Mouse (Mus musculus): Measurements from ENCODE around the gene Hs6st1. TPM values are rescaled to one million over a fixed set of nuclear protein-coding genes. Genes with fewer than 3 reads are reported as not detected.

The Hs6st1 gene
- polyA plus RNA-seq, 1 experiment from 2014 or later, result 12.0 TPM

DNA sequence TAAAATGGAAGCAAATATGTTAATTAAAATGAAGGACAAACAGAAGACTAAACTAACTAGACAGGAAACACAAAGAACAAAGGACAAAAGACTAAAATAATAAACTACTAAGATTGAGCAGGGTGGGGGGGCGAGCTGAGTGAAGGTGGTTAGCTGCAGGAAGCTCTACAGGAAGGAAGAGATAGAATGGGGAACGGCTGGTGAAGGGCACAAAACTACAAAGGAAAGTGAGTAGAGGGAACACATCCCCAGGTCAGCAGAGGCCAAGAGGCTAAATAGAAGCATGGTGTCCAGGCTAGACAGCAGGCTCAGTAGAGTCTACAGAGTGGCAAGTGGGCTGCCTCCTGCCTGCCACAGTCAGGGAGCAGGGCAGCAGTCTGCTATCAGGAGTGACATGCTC is 80.6 kb downstream of the Hs6st1 start:
- Histone ChIP-seq H3K9ac (replicated peaks) (no peak overlapping the region), H3K4me1 (replicated peaks) (no peaks in the 10 kb centered on the region), H3K36me3 (peaks cover 94% of the 10 kb centered on the region), H3K27me3 (no peaks in the 10 kb centered on the region), H3K4me2 (no peak overlapping the region), H3K4me3 (replicated peaks) (no peak overlapping the region), H3K27ac (no peak overlapping the region), H3K9me3 (no peaks in the 10 kb centered on the region)
- WGBS, result 71% methylated on average over 2 of the region's 2 CpGs
- ATAC-seq (ENCODE audit: insufficient number of reproducible peaks, insufficient read depth, low FRiP score, low TSS enrichment, low read depth), result no peak

DNA sequence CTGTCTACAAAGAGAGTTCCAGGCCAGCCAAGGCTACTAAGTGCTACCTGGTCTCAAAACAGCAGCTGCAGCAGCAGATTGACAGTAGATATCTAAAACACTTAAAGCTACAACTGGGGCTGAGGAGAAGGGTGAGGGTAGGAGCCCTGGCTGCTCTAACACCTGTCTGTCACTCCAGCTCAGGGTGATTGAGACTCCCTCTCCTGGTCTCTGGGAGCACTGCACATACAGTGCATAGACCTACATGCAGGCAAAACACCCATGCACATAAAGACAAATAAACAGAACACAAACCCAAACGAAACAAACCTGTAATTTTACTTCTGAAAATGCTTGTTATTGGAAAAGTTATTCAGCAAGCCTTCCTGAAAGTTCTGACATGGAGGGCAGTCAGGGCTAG is 81.2 kb downstream of the Hs6st1 start:
- H3K9me3 ChIP-seq, result no peaks in the 10 kb centered on the region
- no peak overlapping the region for H3K4me3 ChIP-seq (replicated peaks)
- H3K27ac ChIP-seq, result no peak overlapping the region
- H3K4me2 ChIP-seq, result no peak overlapping the region
- WGBS, result 70% methylated on average over 1 of the region's 1 CpGs
- no peaks in the 10 kb centered on the region for H3K27me3 ChIP-seq
- no peak overlapping the region for H3K9ac ChIP-seq (replicated peaks)
- peaks cover 94% of the 10 kb centered on the region for H3K36me3 ChIP-seq
- H3K4me1 ChIP-seq (replicated peaks), result no peaks in the 10 kb centered on the region
- ATAC-seq (ENCODE audit: insufficient number of reproducible peaks, insufficient read depth, low FRiP score, low TSS enrichment, low read depth), result no peak

Small RNA genes lying within 50 kb of the gene (microRNA-seq; reads per million reads assigned to microRNA genes)
- gene Mir6897, result 2.8 reads per million, percentile 7 among the genes with 10 or more reads in this experiment

Other genes with a start within 250 kb of the Hs6st1 start
- 47.2 and 52.9 TPM in 2 replicates for gene Uggt1, start 176.3 kb downstream of the Hs6st1 start, polyA plus RNA-seq (2016; fragmentation: Nextera tagmentation; extraction: Ambion mirVana)
- 0.55 and 0.74 TPM in 2 replicates for gene Neurl3, start 206.3 kb downstream of the Hs6st1 start, polyA plus RNA-seq (2016; fragmentation: Nextera tagmentation; extraction: Ambion mirVana)
- 4.5 and 4.9 TPM in 2 replicates for gene Arid5a, start 239.3 kb downstream of the Hs6st1 start, polyA plus RNA-seq (2016; fragmentation: Nextera tagmentation; extraction: Ambion mirVana)

Data from limb, embryonic 12.5 days (tissue).